Mouse (Mus musculus): ENCODE results near the gene C130032M10Rik.

GRCm38 (mm10) chr9:114525073-114525633, 9.7 kb downstream of the C130032M10Rik start:
- TF ChIP-seq CTCF (IDR thresholded peaks at IDR 0.05) (no peak), POLR2A (IDR thresholded peaks at IDR 0.05; ENCODE audit: insufficient read depth, low read depth, low read length) (no peak)
